Mouse (Mus musculus) bone marrow, adult 2 months (tissue): ENCODE data around the gene Akr1c21. TPM values are rescaled to one million over a fixed set of nuclear protein-coding genes. Genes with fewer than 3 reads are reported as not detected.

Experiments
- H3K27ac ChIP-seq: fragments of 200-500 bp; 2 replicates; pipeline ENCODE4 v1.5.1; 2012; ENCODE audit warnings: low read depth, mild to moderate bottlenecking, control low read depth, inconsistent platforms, low read length; ENCODE audit not compliant: control insufficient read depth, poor library complexity, insufficient read depth
- H3K4me1 ChIP-seq: fragments of 200-500 bp; 2 replicates; pipeline ENCODE4 v1.6.1; 2011; ENCODE audit warnings: low read length; ENCODE audit not compliant: control insufficient read depth, insufficient read depth
- H3K4me3 ChIP-seq: fragments of 200-500 bp; replicated peaks from 2 replicates; pipeline ENCODE3; 2011; ENCODE audit warnings: mild to moderate bottlenecking, low read depth, low read length, control low read depth; ENCODE audit not compliant: control insufficient read depth
- CTCF ChIP-seq: fragments of 200-500 bp; IDR thresholded peaks from 2 replicates; pipeline ENCODE4 v1.5.1; 2011; ENCODE audit warnings: low read length, control low read depth; ENCODE audit not compliant: control insufficient read depth, insufficient read depth
- POLR2A ChIP-seq: fragments of 200-500 bp; IDR thresholded peaks from 2 replicates; pipeline ENCODE4 v1.6.1; 2011; ENCODE audit warnings: low read depth, mild to moderate bottlenecking, control low read depth, low read length, borderline replicate concordance; ENCODE audit not compliant: control insufficient read depth
- polyA plus RNA-seq: library from polyadenylated mRNA; stranded (reverse); fragments of >200 nt; gene quantifications from 2 replicates; pipeline ENCODE4 v1.2.4, GENCODE M21; 2011; ENCODE audit warnings: low replicate concordance; ENCODE audit not compliant: missing spikeins, insufficient read depth, insufficient read length

The Akr1c21 gene
- polyA plus RNA-seq, 1 experiment = 6.7 TPM

- no peaks in the 10 kb centered on the region for H3K4me1 ChIP-seq
- no peak overlapping the region for H3K27ac ChIP-seq
- TF ChIP-seq POLR2A (no peak), CTCF (no peak)
- no peak overlapping the region for H3K4me3 ChIP-seq
Measured at GRCm38 (mm10) chr13:4610902-4611301, 37.0 kb downstream of the Akr1c21 start.

Other genes with a start within 250 kb of the Akr1c21 start
- 5.1 TPM in 1 of 2 replicates, not detected in the other for gene Akr1c6, start 139.8 kb upstream of the Akr1c21 start, polyA plus RNA-seq
- not detected in 2 replicates for gene Akr1c20, start 50.7 kb upstream of the Akr1c21 start, polyA plus RNA-seq
- gene Akr1e1, start 35.1 kb downstream of the Akr1c21 start, polyA plus RNA-seq = 2.3 and 4.2 TPM in 2 replicates